Mouse (Mus musculus) cerebellum, postnatal 25 days (tissue): ENCODE measurements around the gene Rtn1.

ENCODE experiments used
- DNase-seq, 2 experiments: peaks; one replicate each; pipeline ENCODE4 v3.0.0; 2021; ENCODE audit warnings: mixed read lengths in 2 of 2

The Rtn1 gene

DNA sequence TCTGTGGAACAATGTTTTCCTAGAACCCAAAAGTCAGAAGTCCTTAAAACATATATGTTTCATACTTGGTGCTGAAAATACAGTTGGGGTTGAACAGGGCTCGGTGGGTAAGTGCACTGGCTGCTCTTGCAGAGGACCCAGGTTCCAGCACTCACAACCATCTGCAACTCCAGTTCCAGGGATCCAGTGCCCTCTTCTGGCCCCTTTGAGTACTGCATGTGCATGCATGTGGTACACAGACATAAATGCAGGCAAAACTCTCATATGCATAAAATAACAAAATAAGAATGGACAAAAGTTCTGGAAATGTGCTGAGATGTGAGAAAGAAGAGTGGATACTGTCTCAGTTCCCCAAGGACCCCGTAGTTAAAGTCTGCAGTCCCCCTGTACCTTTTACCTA lies 141.2 kb downstream of the Rtn1 start:
- DNase-seq = no peak

DNA sequence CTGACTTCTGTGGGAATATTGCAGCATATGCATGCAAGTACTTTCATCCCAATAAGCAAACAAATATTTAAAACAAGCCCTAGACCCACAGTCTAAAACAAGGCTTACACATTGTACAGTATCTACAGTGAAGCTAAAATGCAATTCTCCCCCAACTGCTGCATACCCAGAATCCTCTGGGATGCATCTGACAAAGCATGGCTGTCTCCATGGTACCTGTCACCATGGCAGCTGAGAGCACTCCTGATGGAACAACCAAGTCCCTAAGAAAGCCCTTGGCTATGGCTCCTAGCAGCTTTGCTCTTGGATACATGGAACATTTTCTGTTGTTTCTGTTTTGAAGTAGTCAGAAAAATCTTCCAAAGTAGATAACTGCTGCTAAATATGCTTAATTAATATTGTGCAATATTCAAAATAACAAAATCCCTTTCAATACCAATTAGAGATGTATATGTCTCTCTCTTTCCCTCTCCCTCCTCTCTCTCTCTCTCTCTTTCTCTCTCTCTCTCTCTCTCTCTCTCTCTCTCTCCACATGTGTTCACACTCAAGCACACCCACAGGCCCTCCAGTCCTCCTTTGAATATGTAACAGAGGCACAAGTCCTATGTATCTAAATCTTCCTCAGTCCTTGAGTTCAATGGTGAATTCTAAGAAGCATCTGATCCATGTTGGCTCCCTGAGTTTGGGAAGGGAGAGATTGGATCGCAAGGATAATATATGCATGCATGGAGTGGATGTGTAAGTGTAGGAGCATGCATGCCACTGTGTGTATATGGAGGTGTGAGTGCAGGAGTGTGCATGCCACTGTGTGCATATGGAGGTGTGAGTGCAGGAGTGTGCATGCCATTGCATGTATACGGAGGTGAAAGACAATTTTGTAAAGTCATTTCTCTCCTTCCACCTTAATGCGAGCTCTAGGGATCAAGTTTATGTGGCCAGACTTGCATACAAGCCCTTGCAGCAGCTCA lies 143.3 kb downstream of the Rtn1 start:
- no peak for DNase-seq

DNA sequence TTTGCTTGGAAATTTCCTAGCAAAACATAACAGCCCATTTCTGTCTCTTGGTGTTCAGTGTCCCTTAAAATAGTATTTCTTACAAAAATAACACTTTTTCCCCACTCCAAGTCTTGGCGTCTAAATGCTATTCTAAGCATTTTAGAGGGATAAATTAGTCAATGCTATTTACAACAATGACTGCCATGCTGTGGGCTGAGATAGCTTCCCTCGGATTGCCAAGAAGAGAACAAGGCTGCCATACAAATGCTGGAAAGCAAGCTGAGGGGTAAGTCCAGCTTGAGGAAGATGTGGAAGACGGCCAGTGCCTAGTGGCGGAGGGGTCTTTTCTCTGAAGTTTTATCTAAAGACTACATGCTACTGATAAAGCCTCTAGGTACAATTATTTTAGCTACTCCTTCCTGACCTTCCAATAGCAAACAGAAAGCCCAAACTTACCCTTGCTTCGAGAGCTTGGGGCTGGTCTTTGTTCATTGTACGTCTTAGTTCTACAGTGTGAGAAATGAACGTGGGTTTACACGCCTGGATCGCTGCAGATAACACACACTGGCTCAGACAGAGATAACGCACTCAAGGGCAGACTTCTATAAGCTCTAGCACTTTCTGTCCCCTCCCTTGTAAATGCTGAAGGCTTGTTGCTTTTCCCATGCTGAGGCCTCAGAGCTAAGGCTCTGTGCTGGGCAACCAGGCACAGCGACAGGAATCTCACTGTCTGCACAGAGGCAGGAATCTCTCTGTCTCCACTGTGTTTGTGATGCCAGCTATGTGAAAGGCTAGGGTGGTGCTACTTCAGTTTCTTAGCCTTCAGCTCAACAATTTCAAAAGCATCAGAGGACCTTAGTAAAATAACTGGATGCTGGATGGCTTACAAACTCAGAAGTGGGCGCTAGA lies 145.4 kb downstream of the Rtn1 start:
- no peak for DNase-seq

- peak in 1 of 2 experiments; percentile 17 for DNase-seq
These were observed 151.9 kb downstream of the Rtn1 start for GRCm38 (mm10) chr12:72257000-72257399.

- no peak for DNase-seq
These were observed 155.8 kb downstream of the Rtn1 start for GRCm38 (mm10) chr12:72253040-72253439.

- DNase-seq = no peak
These were observed 156.9 kb downstream of the Rtn1 start for GRCm38 (mm10) chr12:72251890-72252445.

DNA sequence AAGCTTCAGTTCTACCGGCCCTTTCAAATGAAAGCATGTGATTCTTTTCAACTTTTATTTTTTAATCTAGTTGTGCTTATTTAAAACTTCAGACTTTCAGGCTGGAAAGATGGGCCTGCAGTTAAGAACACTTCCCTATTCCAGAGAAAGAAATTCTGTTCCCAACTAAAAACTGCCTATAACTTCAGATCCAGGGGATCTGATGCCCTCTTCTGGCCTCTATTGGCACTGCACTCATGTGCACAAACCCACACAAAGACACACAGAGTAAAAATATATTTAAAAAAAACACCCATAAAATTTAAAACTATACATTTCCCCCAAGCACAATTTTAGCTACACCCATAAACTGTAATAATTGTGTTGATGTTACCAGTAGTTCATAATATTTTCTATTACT lies 163.9 kb downstream of the Rtn1 start:
- no peak for DNase-seq

DNA sequence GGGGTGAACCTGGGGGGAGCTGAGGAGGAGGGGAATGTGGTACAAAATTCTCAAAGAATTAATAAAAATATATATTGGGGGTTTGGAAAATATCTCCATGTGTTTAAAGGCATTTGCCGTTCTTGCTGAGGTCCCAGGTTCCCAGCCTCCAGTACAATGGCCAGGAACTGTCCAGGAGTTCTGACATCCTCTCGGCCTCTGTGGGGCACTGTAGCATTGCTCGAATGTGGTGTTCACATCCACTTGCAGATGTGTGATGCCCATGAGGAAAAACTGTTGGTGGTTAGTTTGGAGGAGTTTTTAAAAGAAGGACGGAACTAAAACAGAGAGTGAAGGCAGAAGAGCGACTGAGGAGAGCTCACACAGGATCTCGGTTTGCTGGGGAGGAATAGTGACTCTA lies 166.0 kb downstream of the Rtn1 start:
- no peak for DNase-seq

DNA sequence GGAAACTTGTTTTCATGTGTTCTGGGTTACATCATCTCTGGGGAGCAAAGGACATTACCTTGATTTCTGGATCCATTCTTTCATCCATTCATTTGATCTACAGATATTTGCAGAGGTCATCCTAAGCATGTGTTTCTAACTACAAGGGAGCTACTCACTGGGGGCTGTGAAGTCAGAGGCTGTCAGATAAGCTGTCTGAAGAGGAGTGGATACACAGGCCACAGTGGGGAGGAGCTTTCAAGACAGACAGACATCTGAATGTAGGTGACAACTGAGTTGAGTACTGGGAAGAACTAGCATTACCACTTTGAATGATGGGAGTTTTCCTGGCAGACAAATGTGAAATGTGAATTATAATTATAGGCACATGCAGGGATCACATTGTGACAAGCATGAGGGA lies 168.3 kb downstream of the Rtn1 start:
- no peak for DNase-seq

DNA sequence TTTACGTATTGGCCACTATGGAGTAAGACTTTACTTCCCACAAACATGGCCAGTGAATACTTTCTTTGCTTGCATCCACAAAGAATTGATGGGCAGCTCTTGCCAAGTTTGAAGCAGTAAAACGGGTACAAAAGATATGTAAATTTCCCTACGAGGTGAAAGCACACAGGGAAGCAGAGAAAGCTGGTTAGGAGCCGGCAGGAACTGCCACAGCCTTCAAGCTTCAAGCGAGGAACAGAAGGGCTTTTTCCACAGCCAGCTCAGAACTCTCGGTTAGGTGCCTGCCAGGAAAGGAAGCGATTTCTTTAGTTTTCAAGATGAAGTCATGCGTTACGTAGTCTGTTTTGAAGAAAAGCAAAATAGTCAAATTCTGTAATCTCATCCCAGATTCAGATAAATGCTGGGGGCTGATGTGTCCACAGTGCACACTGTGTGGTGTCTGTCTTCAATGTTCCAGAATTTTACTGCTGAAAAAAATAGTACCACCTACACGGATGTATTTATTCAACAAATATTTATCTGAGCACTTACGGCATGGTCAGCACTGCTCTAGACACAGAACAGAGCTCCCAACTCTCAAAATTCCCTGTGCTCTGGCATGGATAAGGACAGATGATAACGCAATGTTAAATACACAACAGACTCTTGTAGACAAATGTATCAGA lies 169.5 kb downstream of the Rtn1 start:
- DNase-seq = no peak

GRCm38 (mm10) chr12:72237251-72237650 lies 171.6 kb downstream of the Rtn1 start:
- no peak for DNase-seq

GRCm38 (mm10) chr12:72236564-72237011 lies 172.3 kb downstream of the Rtn1 start:
- peak; percentile 91 to 96 for DNase-seq

- DNase-seq = peak; percentile 69 to 71
These were observed 173.1 kb downstream of the Rtn1 start for GRCm38 (mm10) chr12:72235621-72236351.

DNA sequence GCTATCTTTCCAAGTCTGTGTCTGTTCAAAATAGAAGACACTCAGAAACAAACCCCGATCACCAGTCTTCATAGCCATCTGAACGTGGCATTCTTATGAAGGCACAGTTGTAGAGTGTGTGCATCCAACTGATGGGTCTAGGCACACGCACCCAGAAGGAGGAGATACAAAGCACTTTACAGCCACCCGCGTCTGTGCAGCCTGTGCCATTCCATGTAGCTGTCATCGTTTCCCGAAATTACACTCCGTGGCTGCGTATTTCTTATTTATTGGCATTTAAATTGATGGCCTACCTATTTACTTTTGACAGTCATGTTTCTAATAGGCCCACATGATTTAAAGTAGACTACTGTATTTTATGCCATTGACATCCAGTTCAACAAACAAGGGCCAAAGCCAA lies 173.9 kb downstream of the Rtn1 start:
- peak; percentile 50 to 51 for DNase-seq

- DNase-seq = peak; percentile 28 to 47
These were observed 174.7 kb downstream of the Rtn1 start for GRCm38 (mm10) chr12:72234151-72234550.

GRCm38 (mm10) chr12:72232826-72233790 lies 175.7 kb downstream of the Rtn1 start:
- peak; percentile 90 for DNase-seq

DNA sequence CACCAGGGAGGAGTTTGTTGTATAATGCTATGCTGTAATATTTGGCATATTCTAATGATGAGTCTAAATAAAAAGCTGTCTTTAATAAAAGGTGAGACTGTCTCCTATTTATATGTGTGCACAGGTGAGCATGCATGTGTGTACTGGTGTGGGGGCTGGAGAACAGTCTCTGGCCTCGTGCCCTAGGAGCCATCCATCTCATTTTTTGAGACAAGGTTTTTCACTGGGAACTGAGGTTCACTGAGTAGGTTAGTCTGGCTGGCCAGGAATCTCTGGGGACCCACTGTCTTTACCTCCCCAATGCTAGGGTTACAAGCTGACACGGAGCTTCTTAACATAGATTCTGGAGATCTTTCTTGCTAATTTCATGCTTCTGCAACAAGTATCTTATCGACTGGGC lies 176.7 kb downstream of the Rtn1 start:
- DNase-seq = peak; percentile 51 to 59

- peak; percentile 59 for DNase-seq
These were observed 179.2 kb downstream of the Rtn1 start for GRCm38 (mm10) chr12:72229451-72230196.

- no peak for DNase-seq
These were observed 181.1 kb downstream of the Rtn1 start for GRCm38 (mm10) chr12:72227731-72228130.

DNA sequence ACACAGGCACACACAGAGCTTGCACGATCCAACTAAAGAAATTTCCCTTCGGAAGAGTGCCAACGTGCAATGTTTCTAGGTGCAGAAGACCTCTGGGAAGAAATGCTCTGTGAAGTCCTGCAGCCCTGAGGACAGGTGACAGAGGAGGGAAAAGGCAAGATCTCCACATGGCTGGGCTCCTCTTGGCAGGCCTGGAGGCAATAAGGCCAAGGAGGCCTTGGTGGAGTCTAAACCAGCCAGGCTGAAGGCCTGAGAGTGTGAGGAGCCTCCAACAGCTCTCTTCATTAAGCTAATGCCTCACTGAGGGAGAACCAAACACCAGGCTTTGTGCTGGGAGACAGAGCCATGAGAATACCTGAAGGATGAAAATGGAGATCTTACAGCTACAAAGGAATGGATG lies 183.5 kb downstream of the Rtn1 start:
- peak in 1 of 2 experiments; percentile 40 for DNase-seq
